In genomic region chr5:125057555-125058266, GRCm38 (mm10) we compare ENCODE assay signal across 8 mouse cellular contexts. TPM values are rescaled to one million over a fixed set of nuclear protein-coding genes. Genes with fewer than 3 reads are reported as not detected.
DNase-seq lines count a peak whose midpoint lies in the region; ATAC-seq lines count a peak whose summit lies in the region.

No protein-coding gene starts in this region.

- no peak for ATAC-seq in embryonic facial prominence, embryonic 11.5 days (replicated peaks; ENCODE audit: insufficient number of reproducible peaks, low FRiP score, low TSS enrichment, low read depth)
- no peak for ATAC-seq in heart, embryonic 11.5 days (replicated peaks; ENCODE audit: insufficient number of reproducible peaks, low FRiP score, low TSS enrichment)
- ATAC-seq in midbrain, embryonic 11.5 days (ENCODE audit: low FRiP score) = no peak
- no peak for ATAC-seq in erythroid progenitor cell, adult 5-6 weeks (replicated peaks; ENCODE audit: low FRiP score, poor library complexity, severe bottlenecking)

- H3K9me3 ChIP-seq in embryonic facial prominence, embryonic 11.5 days (replicated peaks; ENCODE audit: control insufficient read depth, low read length) = no peaks in the 10 kb centered on the region
- H3K9me3 ChIP-seq in heart, embryonic 11.5 days (replicated peaks; ENCODE audit: control insufficient read depth, low read length) = no peaks in the 10 kb centered on the region
- H3K9me3 ChIP-seq in limb, embryonic 10.5 days (replicated peaks) = no peaks in the 10 kb centered on the region
- H3K9me3 ChIP-seq in midbrain, embryonic 11.5 days (ENCODE audit: control insufficient read depth, low read length) = no peaks in the 10 kb centered on the region

- H3K36me3 ChIP-seq in embryonic facial prominence, embryonic 11.5 days (replicated peaks; ENCODE audit: control insufficient read depth, insufficient read depth, low read depth, low read length) = no peaks in the 10 kb centered on the region; the same call in 1 of the 2 replicates
- H3K36me3 ChIP-seq in heart, embryonic 11.5 days (ENCODE audit: control insufficient read depth, insufficient read depth, low read length) = peaks cover 2% of the 10 kb centered on the region; the same call in 1 of the 2 replicates
- H3K36me3 ChIP-seq in limb, embryonic 10.5 days = peaks cover 55% of the 10 kb centered on the region
- H3K36me3 ChIP-seq in midbrain, embryonic 11.5 days (ENCODE audit: control insufficient read depth, insufficient read depth, low read length) = no peaks in the 10 kb centered on the region

- H3K9ac ChIP-seq in embryonic facial prominence, embryonic 11.5 days (replicated peaks; ENCODE audit: low read length) = peak overlapping the region; percentile 37
- peak overlapping the region; percentile 68 for H3K9ac ChIP-seq in heart, embryonic 11.5 days (ENCODE audit: low read depth, low read length)
- peak overlapping the region; percentile 54 for H3K9ac ChIP-seq in midbrain, embryonic 11.5 days (ENCODE audit: low read length)

- WGBS in embryonic facial prominence, embryonic 11.5 days = 8% methylated on average over 29 of the region's 29 CpGs
- WGBS in heart, embryonic 11.5 days (ENCODE audit: insufficient replicate concordance) = 11% methylated on average over 29 of the region's 29 CpGs
- 7% methylated on average over 29 of the region's 29 CpGs for WGBS in limb, embryonic 10.5 days
- 5% methylated on average over 29 of the region's 29 CpGs for WGBS in midbrain, embryonic 11.5 days

- DNase-seq in layer of hippocampus, postnatal 10 days (ENCODE audit: low spot score in 2 of 2) = peak; percentile 38 to 45
- no peak for DNase-seq in layer of hippocampus, postnatal 14 days (ENCODE audit: low spot score in 2 of 2)
- DNase-seq in embryonic facial prominence, embryonic 11.5 days (ENCODE audit: low spot score) = peak; percentile 50
- peak; percentile 61 for DNase-seq in limb, embryonic 10.5 days (ENCODE audit: low spot score)
- DNase-seq in midbrain, embryonic 11.5 days (ENCODE audit: low spot score, missing footprints) = peak; percentile 95
- no peak for DNase-seq in urinary bladder, postnatal 14 days (ENCODE audit: low spot score)

- peak overlapping the region; percentile 47 for H3K4me2 ChIP-seq in embryonic facial prominence, embryonic 11.5 days (ENCODE audit: low read depth, low read length)
- H3K4me2 ChIP-seq in heart, embryonic 11.5 days = peak overlapping the region; percentile 78
- peak overlapping the region; percentile 46 for H3K4me2 ChIP-seq in midbrain, embryonic 11.5 days

- H3K4me1 ChIP-seq in embryonic facial prominence, embryonic 11.5 days (ENCODE audit: control insufficient read depth, insufficient read depth, low read length) = peaks cover 19% of the 10 kb centered on the region
- H3K4me1 ChIP-seq in heart, embryonic 11.5 days (ENCODE audit: control insufficient read depth, insufficient read depth, low read length) = peaks cover 76% of the 10 kb centered on the region
- H3K4me1 ChIP-seq in limb, embryonic 10.5 days = peaks cover 85% of the 10 kb centered on the region
- H3K4me1 ChIP-seq in midbrain, embryonic 11.5 days (ENCODE audit: control insufficient read depth, insufficient read depth, low read length) = peaks cover 41% of the 10 kb centered on the region

- no peaks in the 10 kb centered on the region for H3K27me3 ChIP-seq in embryonic facial prominence, embryonic 11.5 days (ENCODE audit: control insufficient read depth, insufficient read depth, low read length)
- 0 out of 2 replicates have a peak, but pooled peaks cover 2% of the 10 kb centered on the region for H3K27me3 ChIP-seq in heart, embryonic 11.5 days (ENCODE audit: control insufficient read depth, insufficient read depth, low read length)
- peaks cover 4% of the 10 kb centered on the region; the same call in 1 of the 2 replicates for H3K27me3 ChIP-seq in limb, embryonic 10.5 days (ENCODE audit: low read depth, poor library complexity, severe bottlenecking)
- H3K27me3 ChIP-seq in midbrain, embryonic 11.5 days (ENCODE audit: control insufficient read depth, insufficient read depth, low read length) = no peaks in the 10 kb centered on the region

- H3K4me3 ChIP-seq in embryonic facial prominence, embryonic 11.5 days (ENCODE audit: low read depth, low read length) = peak overlapping the region; percentile 9; the same call in 1 of the 2 replicates
- H3K4me3 ChIP-seq in heart, embryonic 11.5 days (ENCODE audit: low read depth, low read length) = peak overlapping the region; percentile 40
- H3K4me3 ChIP-seq in limb, embryonic 10.5 days = peak overlapping the region; percentile 47
- peak overlapping the region; percentile 20 for H3K4me3 ChIP-seq in midbrain, embryonic 11.5 days (ENCODE audit: low read depth, low read length)

- H3K27ac ChIP-seq in embryonic facial prominence, embryonic 11.5 days (replicated peaks; ENCODE audit: low read depth, low read length) = no peak overlapping the region; the same call in 1 of the 2 replicates
- no peak overlapping the region; the same call in 1 of the 2 replicates for H3K27ac ChIP-seq in heart, embryonic 11.5 days (ENCODE audit: low read depth, low read length)
- H3K27ac ChIP-seq in limb, embryonic 10.5 days = peak overlapping the region; percentile 79
- no peak overlapping the region for H3K27ac ChIP-seq in midbrain, embryonic 11.5 days (ENCODE audit: low read depth, low read length)

RNA-seq across cellular contexts. Expression of gene Rflna, which starts 54.7 kb away (rescaled TPM):
- 1 to 10 TPM; 1.5 to 1.7 TPM for total RNA-seq in layer of hippocampus, postnatal 10 days (2021)
- total RNA-seq in layer of hippocampus, postnatal 14 days (2021) = 1 to 10 TPM in 1 of 2 experiments, under 1 TPM in 1; 0.97 to 1.6 TPM
- polyA plus RNA-seq in embryonic facial prominence, embryonic 11.5 days (2014; fragmentation: Nextera tagmentation; extraction: Ambion mirVana) = 7.2 and 10.3 TPM in 2 replicates
- polyA plus RNA-seq in heart, embryonic 11.5 days (2014; fragmentation: Nextera tagmentation; extraction: Ambion mirVana) = 1.0 and 1.1 TPM in 2 replicates
- polyA plus RNA-seq in limb, embryonic 10.5 days (2016; fragmentation: Nextera tagmentation; extraction: Ambion mirVana) = 1.1 and 4.5 TPM in 2 replicates
- polyA plus RNA-seq in midbrain, embryonic 11.5 days (2014; fragmentation: Nextera tagmentation; extraction: Ambion mirVana) = 4.0 and 4.4 TPM in 2 replicates
- not detected in 2 replicates for total RNA-seq in erythroid progenitor cell, adult 5-6 weeks (2015; ENCODE audit: low replicate concordance)
- not detected in 2 replicates for total RNA-seq in erythroid progenitor cell, adult 5-6 weeks (2017; ENCODE audit: low replicate concordance)

Comparison
In these comparisons a context has a peak if more than half of its experiments do, and no peak if none do; other contexts are left out.
1. DNase-seq: peak in layer of hippocampus, postnatal 10 days (2 of 2), embryonic facial prominence, embryonic 11.5 days (single experiment), limb, embryonic 10.5 days (single experiment) and midbrain, embryonic 11.5 days (single experiment); none in layer of hippocampus, postnatal 14 days (0 of 2) and urinary bladder, postnatal 14 days (single experiment).
2. Peak in every context shown above with its lines, with median percentiles within 50 percentile points of each other: H3K4me2 ChIP-seq, H3K4me3 ChIP-seq and H3K9ac ChIP-seq.